Mouse (Mus musculus): ENCODE results near the gene Cox14.

DNA sequence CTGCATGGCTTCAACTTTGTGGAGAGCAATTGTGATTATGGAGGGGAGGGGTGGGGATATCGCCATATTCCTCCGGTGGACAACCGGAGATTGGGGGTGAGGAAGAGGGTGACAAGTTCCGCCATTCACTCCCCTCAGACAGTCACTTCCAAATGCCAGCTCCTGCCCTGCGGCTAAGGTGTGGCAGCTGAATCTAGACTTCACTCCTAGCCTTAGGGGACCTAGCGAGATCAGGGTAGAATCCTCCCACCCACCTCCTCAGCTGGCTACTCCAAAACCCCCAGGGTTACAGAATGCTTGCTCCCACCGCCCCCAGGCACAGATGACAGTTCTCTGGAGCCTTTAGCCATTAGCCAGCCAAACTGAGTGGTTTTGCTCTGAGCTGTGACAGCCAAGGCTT lies 46.4 kb upstream of the Cox14 start:
- no peak for TF ChIP-seq CTCF (IDR thresholded peaks at IDR 0.05)
- no peak for TF ChIP-seq EP300 (IDR thresholded peaks at IDR 0.05; ENCODE audit: insufficient read depth, low read depth, low read length)
- no peak for TF ChIP-seq POLR2A (IDR thresholded peaks at IDR 0.05; ENCODE audit: insufficient read depth, low read depth, low read length)

Data from heart, adult 2 months (tissue).